Mouse (Mus musculus) left cerebral cortex, adult 11 months (tissue): ENCODE data around the gene Egr2.

ENCODE experiments used
- DNase-seq: peaks from one replicate; pipeline ENCODE4 v3.0.0; 2022; ENCODE audit warnings: low spot score

Egr2 gene

GRCm38 (mm10) chr10:67538585-67539400 lies 3.5 kb downstream of the Egr2 start:
- no peak for DNase-seq

DNA sequence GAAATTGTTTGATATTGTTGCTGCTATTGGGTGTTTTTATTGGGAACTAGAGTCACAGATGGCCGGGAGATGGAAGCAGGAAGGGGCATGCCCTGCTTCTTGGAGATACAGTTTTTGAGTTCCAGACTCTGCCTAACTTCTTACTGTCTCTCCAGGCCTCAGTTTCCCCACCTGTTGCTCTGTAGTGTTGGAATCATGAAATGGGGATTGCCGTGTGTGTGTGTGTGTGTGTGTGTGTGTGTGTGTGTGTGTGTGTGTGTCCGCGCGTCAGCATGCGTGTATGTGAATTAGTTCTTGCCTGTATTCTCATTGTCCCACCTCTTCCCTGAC lies 4.1 kb downstream of the Egr2 start:
- DNase-seq: no peak

- DNase-seq: no peak
These were observed 5.3 kb downstream of the Egr2 start for GRCm38 (mm10) chr10:67540591-67540990.

- no peak for DNase-seq
These were observed 12.6 kb downstream of the Egr2 start for GRCm38 (mm10) chr10:67547850-67548260.

DNA sequence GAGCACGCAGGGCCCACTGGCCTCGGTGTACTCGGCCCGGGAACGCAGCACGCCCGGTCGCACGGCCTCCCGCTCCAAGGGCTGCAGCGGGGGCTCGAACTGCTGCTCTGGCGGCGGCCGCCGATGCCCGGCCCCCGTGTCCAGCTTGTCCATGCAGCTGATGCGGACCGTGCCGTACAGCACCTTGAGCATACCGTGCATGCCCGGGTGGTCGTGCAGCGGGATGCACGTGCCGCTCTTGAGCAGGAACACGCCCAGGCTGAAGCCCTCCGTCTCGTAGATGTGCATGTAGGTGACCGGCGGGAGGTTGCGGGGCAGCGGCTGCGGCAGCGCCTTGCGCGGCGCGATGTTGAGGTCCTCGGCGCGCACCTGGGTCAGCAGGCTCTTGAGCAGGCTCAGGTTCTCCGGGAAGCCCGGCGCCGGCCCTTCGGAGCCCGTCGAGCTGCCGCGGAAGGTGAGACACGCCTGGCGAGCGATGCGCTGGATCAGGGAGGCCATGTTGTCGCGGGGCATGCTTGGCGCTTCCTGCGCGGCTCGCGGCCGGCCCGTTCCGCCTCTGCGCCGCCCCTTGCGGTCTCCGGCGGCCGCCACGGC lies 13.1 kb downstream of the Egr2 start:
- no peak for DNase-seq

- peak; percentile 90 for DNase-seq
These were observed 13.8 kb downstream of the Egr2 start, which contains the start of gene Ado for GRCm38 (mm10) chr10:67548877-67549731. TSS of gene Ado (minus strand) at chr10:67548955.

DNA sequence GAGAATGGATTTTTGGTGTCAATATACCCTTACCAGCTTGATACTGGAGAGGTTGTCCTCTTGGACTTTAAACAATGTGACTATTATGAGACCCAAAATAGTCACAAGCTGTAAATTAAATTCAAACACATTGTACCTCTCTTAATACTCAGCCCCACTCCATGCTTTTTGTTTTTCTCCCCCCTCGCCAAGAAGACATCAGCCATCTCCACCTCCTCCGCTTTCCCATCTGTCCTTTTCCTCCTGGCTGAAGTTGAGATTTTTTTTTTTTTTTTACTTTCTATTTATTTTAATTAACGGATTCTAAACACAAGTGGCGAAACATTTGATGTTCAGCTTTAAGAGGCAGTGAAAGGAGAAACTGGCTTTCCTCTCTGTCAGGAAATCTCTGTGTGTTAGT lies 22.8 kb downstream of the Egr2 start:
- no peak for DNase-seq

GRCm38 (mm10) chr10:67559765-67560394 lies 24.6 kb downstream of the Egr2 start:
- DNase-seq: no peak

GRCm38 (mm10) chr10:67561185-67561584 lies 25.9 kb downstream of the Egr2 start:
- DNase-seq: no peak

DNA sequence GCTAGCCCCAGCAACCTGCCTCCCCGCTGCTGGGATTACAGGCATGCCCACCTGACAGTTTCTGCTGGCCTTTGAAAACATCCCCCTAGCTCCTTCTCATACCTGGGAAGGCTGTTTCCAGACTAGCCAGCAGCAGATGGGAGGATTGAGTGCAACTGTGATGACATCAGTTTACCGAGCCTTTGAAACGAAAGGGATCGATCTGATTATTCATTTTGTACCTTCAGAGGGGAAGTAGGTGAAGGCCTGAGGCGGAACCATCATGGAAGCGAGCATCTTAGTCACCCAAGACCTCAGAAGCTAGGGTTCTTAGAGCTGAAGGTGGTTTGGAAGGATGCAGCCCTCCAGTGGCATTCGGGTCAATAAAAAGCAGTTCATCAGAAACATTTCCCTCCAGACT lies 29.2 kb downstream of the Egr2 start:
- DNase-seq: no peak

- no peak for DNase-seq
These were observed 30.8 kb downstream of the Egr2 start for GRCm38 (mm10) chr10:67566104-67566503.

GRCm38 (mm10) chr10:67569539-67569938 lies 34.3 kb downstream of the Egr2 start:
- DNase-seq: no peak

- no peak for DNase-seq
These were observed 36.2 kb downstream of the Egr2 start for GRCm38 (mm10) chr10:67571443-67571842.

GRCm38 (mm10) chr10:67573310-67573709 lies 38.0 kb downstream of the Egr2 start:
- no peak for DNase-seq

DNA sequence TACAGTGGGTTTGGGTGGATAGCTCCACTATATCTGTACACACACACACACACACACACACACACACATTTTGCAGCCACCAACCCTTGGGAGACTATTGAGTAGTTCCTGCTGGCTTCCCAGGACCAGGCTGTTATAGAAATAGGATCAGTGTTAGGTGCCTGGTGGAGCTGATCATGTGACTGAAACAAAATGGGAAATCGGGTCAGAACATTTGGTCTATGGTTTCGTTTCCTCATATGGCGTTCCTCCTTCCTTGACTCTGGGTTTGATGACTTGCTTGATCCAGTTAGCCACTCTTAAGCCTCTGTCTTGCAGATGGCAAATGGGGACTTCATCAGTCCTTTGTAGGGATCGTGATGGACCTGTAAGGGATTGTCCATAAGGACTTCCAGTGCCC lies 44.6 kb downstream of the Egr2 start:
- DNase-seq: no peak

- no peak for DNase-seq
These were observed 46.5 kb downstream of the Egr2 start for GRCm38 (mm10) chr10:67581698-67582285.

GRCm38 (mm10) chr10:67585873-67586610 lies 50.8 kb downstream of the Egr2 start:
- DNase-seq: no peak
